Mouse (Mus musculus) neural tube, embryonic 14.5 days (tissue): ENCODE results near the gene Zdbf2. TPM values are rescaled to one million over a fixed set of nuclear protein-coding genes. Genes with fewer than 3 reads are reported as not detected.

ENCODE experiments used
- ATAC-seq: fragments of 200-750 bp; cut with Nextera tagmentation; 2 replicates; pipeline ENCODE4 v1.8.0; 2017; ENCODE audit warnings: low read depth, mild to moderate bottlenecking, moderate TSS enrichment, moderate library complexity
- H3K27ac ChIP-seq: fragments of 300-500 bp; sonication (generic); 2 replicates; pipeline ENCODE4 v1.5.1; 2014; ENCODE audit warnings: low read depth, mild to moderate bottlenecking, control low read depth, low read length, moderate library complexity, mixed read lengths
- H3K27me3 ChIP-seq: fragments of 300-500 bp; sonication (generic); 2 replicates; pipeline ENCODE4 v1.6.1; 2014; ENCODE audit warnings: low read length; ENCODE audit not compliant: control insufficient read depth, insufficient read depth
- H3K36me3 ChIP-seq: fragments of 300-500 bp; sonication (generic); 2 replicates; pipeline ENCODE4 v1.6.1; 2014; ENCODE audit warnings: low read length, mixed read lengths; ENCODE audit not compliant: control insufficient read depth, insufficient read depth
- H3K4me1 ChIP-seq: fragments of 300-500 bp; sonication (generic); 2 replicates; pipeline ENCODE4 v1.6.1; 2014; ENCODE audit warnings: low read length; ENCODE audit not compliant: control insufficient read depth, insufficient read depth
- H3K4me2 ChIP-seq: fragments of 300-500 bp; sonication (generic); 2 replicates; pipeline ENCODE4 v1.6.1; 2014; ENCODE audit warnings: mild to moderate bottlenecking, low read depth, low read length, control low read depth
- H3K4me3 ChIP-seq: fragments of 300-500 bp; sonication (generic); 2 replicates; pipeline ENCODE4 v1.5.1; 2014; ENCODE audit warnings: low read depth, low read length, control low read depth, mixed read lengths
- H3K9ac ChIP-seq: fragments of 300-500 bp; sonication (generic); replicated peaks from 2 replicates; pipeline ENCODE4 v1.6.1; 2014; ENCODE audit warnings: low read depth, mild to moderate bottlenecking, control low read depth, low read length, mixed read lengths
- H3K9me3 ChIP-seq: fragments of 300-500 bp; sonication (generic); 2 replicates; pipeline ENCODE4 v1.6.1; 2016; ENCODE audit warnings: low read length; ENCODE audit not compliant: control insufficient read depth
- WGBS: fragments of 180-500 bp; shearing (Covaris S2); extraction: QIAGEN DNeasy Blood & Tissue Kit; methylation state at CpG from one replicate; pipeline ENCODE4 v1.1.7; 2014; 5-methylcytosine and 5-hydroxymethylcytosine counted together
- polyA plus RNA-seq: library from polyadenylated mRNA; unstranded; fragments of >200 nt; fragmentation: Nextera tagmentation; extraction: Ambion mirVana; gene quantifications from 2 replicates; pipeline ENCODE4 v1.2.1, GENCODE M21; 2014

The Zdbf2 gene
- polyA plus RNA-seq, 1 experiment from 2014 or later = 36.0 TPM

GRCm38 (mm10) chr1:63247831-63248359 is 25.2 kb upstream of the Zdbf2 start:
- Histone ChIP-seq H3K27ac (no peak overlapping the region), H3K4me3 (peak overlapping the region; percentile 18), H3K9me3 (no peaks in the 10 kb centered on the region), H3K36me3 (no peaks in the 10 kb centered on the region), H3K4me2 (peak overlapping the region; percentile 46), H3K9ac (peak overlapping the region; percentile 2; the same call in 1 of the 2 replicates), H3K27me3 (peaks cover 26% of the 10 kb centered on the region), H3K4me1 (peaks cover 4% of the 10 kb centered on the region; the same call in 1 of the 2 replicates)
- ATAC-seq = no peak
- WGBS = 1% methylated on average over 18 of the region's 18 CpGs

DNA sequence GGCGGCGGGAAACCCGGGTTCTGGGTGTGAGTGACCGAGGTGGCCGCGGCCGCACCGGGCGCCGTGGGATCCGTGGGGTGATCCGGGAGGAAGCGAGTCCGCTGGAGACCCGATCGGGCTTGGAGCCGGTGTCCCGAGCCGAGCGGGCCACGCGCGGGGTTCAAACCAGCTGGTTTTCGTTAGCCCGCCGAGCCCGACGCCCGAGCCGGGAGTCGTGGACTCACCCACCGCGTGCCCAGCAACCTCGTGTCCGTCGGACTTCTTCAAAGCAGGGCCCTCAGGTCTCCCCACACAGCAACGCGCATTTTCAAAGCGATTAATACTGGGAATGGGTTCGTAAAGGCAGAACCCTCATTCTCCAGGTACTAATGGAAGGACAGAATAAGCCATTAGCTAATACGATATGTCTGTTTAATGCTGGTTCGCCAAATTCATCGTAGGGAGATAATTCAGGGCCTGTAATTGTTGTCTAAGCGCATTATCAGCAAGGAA is 24.7 kb upstream of the Zdbf2 start:
- Histone ChIP-seq H3K36me3 (no peaks in the 10 kb centered on the region), H3K4me2 (peak overlapping the region; percentile 46), H3K9ac (peak overlapping the region; percentile 2; the same call in 1 of the 2 replicates), H3K27me3 (peaks cover 27% of the 10 kb centered on the region), H3K27ac (no peak overlapping the region), H3K4me1 (peaks cover 4% of the 10 kb centered on the region; the same call in 1 of the 2 replicates), H3K9me3 (no peaks in the 10 kb centered on the region), H3K4me3 (peak overlapping the region; percentile 18)
- ATAC-seq = no peak
- 3% methylated on average over 41 of the region's 44 CpGs for WGBS

DNA sequence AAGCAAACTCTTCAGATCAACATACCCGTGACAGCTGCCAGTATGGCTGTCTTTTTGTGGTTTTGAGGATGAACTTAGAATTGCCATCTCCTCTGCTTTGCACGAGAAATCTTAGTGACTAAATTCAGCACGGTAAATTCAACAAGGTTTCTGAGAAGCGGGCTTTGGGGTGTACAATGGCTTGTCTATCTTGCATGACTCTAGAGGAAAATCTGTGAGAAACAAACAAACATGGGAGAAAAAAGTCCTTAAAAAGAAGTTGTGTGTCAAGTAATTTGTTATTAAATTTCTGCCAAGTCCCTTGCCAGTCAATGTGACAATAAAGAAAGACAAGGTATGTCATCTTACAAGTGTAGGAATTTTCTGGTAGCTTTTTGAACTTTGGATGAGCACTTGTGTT is 23.8 kb upstream of the Zdbf2 start:
- no peak overlapping the region for H3K4me2 ChIP-seq
- H3K36me3 ChIP-seq = no peaks in the 10 kb centered on the region
- H3K9ac ChIP-seq = no peak overlapping the region
- H3K4me1 ChIP-seq = peaks cover 4% of the 10 kb centered on the region; the same call in 1 of the 2 replicates
- H3K9me3 ChIP-seq = no peaks in the 10 kb centered on the region
- no peak for ATAC-seq
- no peak overlapping the region for H3K27ac ChIP-seq
- peaks cover 31% of the 10 kb centered on the region for H3K27me3 ChIP-seq
- 54% methylated on average over 4 of the region's 4 CpGs for WGBS
- no peak overlapping the region for H3K4me3 ChIP-seq

DNA sequence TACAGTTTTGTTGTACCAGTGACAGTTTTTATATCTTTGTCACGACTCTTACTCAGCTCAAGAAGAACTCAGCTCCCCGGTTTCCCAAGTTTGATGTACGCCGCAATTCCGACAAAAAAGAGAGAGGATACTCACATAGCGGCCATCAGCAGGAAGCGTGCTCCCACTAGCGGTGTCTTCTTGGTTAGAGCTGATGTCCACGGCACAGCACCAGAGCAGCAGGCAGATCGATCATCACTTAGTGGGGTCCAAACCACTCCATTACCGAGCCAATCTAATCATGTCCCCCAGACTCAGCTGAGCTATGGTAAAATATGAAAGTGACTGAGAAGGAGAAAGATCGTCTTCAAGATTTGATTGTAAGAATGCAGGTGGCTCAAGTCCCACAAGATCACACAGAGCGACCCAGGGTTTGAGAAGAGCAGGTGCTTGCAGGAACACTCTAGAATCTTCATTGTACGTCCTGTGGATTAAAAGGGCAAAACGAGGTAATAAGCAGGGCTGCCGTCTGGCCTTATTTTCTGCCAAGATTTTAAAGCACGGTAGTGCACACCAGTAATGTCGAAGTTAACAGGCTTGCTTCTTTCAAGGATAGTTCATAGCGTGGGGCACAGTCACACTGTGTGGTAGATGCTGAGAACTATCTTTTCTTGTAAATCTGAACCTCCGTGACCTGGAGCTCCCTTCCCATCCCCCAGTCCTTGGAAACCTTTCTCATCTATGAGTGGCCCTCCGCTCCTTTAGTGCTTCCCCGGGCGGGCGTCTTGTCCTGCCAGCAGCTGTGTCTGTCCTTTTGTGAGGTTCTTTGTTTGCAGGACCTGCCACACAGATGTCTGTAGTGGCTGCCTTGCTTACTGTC is 20.5 kb upstream of the Zdbf2 start:
- no peak overlapping the region for H3K9ac ChIP-seq
- H3K4me1 ChIP-seq = peaks cover 12% of the 10 kb centered on the region; the same call in 1 of the 2 replicates
- no peaks in the 10 kb centered on the region for H3K36me3 ChIP-seq
- H3K4me2 ChIP-seq = 0 out of 2 replicates have a peak overlapping the region, but pooled peaks have one; percentile 5
- no peaks in the 10 kb centered on the region for H3K9me3 ChIP-seq
- no peak overlapping the region for H3K4me3 ChIP-seq
- no peak overlapping the region for H3K27ac ChIP-seq
- peaks cover 36% of the 10 kb centered on the region for H3K27me3 ChIP-seq
- no peak for ATAC-seq
- WGBS = 29% methylated on average over 24 of the region's 24 CpGs

DNA sequence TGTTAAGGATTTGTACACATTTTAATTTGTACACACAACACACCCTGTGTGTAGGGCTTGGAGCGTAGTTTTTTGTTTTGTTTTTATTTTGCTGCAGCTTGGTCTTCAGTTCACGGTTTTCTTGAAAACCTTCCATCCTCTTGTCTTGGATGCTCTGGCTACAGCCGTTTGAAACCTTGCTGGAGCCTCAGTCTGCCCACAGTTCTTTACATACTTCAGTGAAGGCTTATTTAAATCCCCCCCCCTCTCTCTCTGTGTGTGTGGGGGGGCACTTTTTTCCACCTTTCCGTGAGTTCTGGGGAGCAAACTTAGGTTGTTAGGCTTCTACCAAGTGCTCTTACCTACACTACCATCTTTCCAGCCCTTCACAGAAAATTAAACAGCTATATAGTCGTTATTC is 19.8 kb upstream of the Zdbf2 start:
- H3K4me1 ChIP-seq = peaks cover 8% of the 10 kb centered on the region; the same call in 1 of the 2 replicates
- H3K27me3 ChIP-seq = peaks cover 35% of the 10 kb centered on the region
- no peak overlapping the region for H3K27ac ChIP-seq
- H3K4me3 ChIP-seq = no peak overlapping the region
- H3K4me2 ChIP-seq = no peak overlapping the region
- no peaks in the 10 kb centered on the region for H3K9me3 ChIP-seq
- H3K9ac ChIP-seq = no peak overlapping the region
- no peak for ATAC-seq
- WGBS = 21% methylated on average over 5 of the region's 5 CpGs
- no peaks in the 10 kb centered on the region for H3K36me3 ChIP-seq

- Histone ChIP-seq H3K9me3 (no peaks in the 10 kb centered on the region), H3K36me3 (no peaks in the 10 kb centered on the region), H3K27ac (no peak overlapping the region), H3K27me3 (peaks cover 31% of the 10 kb centered on the region), H3K9ac (no peak overlapping the region), H3K4me1 (peaks cover 8% of the 10 kb centered on the region; the same call in 1 of the 2 replicates), H3K4me3 (no peak overlapping the region), H3K4me2 (no peak overlapping the region)
- WGBS = 17% methylated on average over 4 of the region's 4 CpGs
- ATAC-seq = no peak
Observed at GRCm38 (mm10) chr1:63255101-63255500, 18.0 kb upstream of the Zdbf2 start.

GRCm38 (mm10) chr1:63256083-63256482 is 17.0 kb upstream of the Zdbf2 start:
- Histone ChIP-seq H3K36me3 (no peaks in the 10 kb centered on the region), H3K27me3 (peaks cover 31% of the 10 kb centered on the region), H3K4me3 (no peak overlapping the region), H3K4me2 (no peak overlapping the region), H3K4me1 (peaks cover 8% of the 10 kb centered on the region; the same call in 1 of the 2 replicates), H3K9me3 (no peaks in the 10 kb centered on the region), H3K27ac (peak overlapping the region; percentile 53), H3K9ac (no peak overlapping the region)
- 13% methylated on average over 5 of the region's 5 CpGs for WGBS
- peak; percentile 82 for ATAC-seq

DNA sequence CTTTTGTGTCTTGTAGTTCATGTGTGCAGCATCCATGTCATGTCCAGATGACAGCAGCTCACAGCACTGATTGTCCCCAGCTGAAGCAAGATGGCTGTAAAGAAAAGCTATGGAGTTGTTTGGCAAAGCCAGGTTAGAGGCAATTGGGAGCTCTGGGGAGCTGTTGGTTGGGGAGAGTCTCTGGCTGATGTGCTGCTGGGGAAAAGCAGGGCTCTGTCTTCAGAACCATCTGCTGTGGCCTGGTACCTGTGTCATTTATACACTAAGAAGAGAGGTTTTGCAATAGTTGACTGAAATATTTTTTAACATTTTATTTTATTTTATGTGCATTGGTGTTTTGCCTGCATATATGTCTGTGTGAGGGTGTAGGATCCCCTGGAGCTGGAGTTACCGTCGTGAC is 14.6 kb upstream of the Zdbf2 start:
- no peak for ATAC-seq
- H3K4me3 ChIP-seq = no peak overlapping the region
- no peak overlapping the region for H3K27ac ChIP-seq
- no peaks in the 10 kb centered on the region for H3K36me3 ChIP-seq
- no peak overlapping the region for H3K9ac ChIP-seq
- H3K9me3 ChIP-seq = no peaks in the 10 kb centered on the region
- peaks cover 27% of the 10 kb centered on the region for H3K27me3 ChIP-seq
- no peak overlapping the region for H3K4me2 ChIP-seq
- WGBS = 42% methylated on average over 2 of the region's 2 CpGs
- peaks cover 8% of the 10 kb centered on the region; the same call in 1 of the 2 replicates for H3K4me1 ChIP-seq
